Mouse (Mus musculus) embryonic facial prominence, embryonic 14.5 days (tissue): ENCODE measurements around the gene Armc10. TPM values are rescaled to one million over a fixed set of nuclear protein-coding genes. Genes with fewer than 3 reads are reported as not detected.
"Not testable (repeated sequence)": the region's sequence is repeated elsewhere in the genome, so short reads cannot be mapped to it uniquely, and the experiment has no call there.

Experiments
- ATAC-seq: fragments of 200-750 bp; cut with Nextera tagmentation; 2 replicates; pipeline ENCODE4 v1.8.0; 2017; ENCODE audit warnings: low read depth, moderate number of reproducible peaks, moderate TSS enrichment
- DNase-seq: peaks from one replicate; pipeline ENCODE4 v3.0.0-alpha.2; 2015; ENCODE audit warnings: low spot score
- H3K27ac ChIP-seq: fragments of 300-500 bp; sonication (generic); replicated peaks from 2 replicates; pipeline ENCODE4 v1.5.1; 2014; ENCODE audit warnings: low read depth, mild to moderate bottlenecking, low read length, moderate library complexity
- H3K27me3 ChIP-seq: fragments of 300-500 bp; sonication (generic); replicated peaks from 2 replicates; pipeline ENCODE4 v1.6.1; 2014; ENCODE audit warnings: low read length; ENCODE audit not compliant: control insufficient read depth, insufficient read depth
- H3K36me3 ChIP-seq: fragments of 300-500 bp; sonication (generic); 2 replicates; pipeline ENCODE4 v1.6.1; 2014; ENCODE audit warnings: low read length, mixed read lengths; ENCODE audit not compliant: control insufficient read depth, insufficient read depth
- H3K4me1 ChIP-seq: fragments of 300-500 bp; sonication (generic); 2 replicates; pipeline ENCODE4 v1.6.1; 2014; ENCODE audit warnings: antibody characterized with exemption, low read length; ENCODE audit not compliant: control insufficient read depth, insufficient read depth
- H3K4me2 ChIP-seq: fragments of 300-500 bp; sonication (generic); 2 replicates; pipeline ENCODE4 v1.6.1; 2014; ENCODE audit warnings: low read depth, mild to moderate bottlenecking, low read length, moderate library complexity, mixed read lengths
- H3K4me3 ChIP-seq: fragments of 300-500 bp; sonication (generic); 2 replicates; pipeline ENCODE4 v1.5.1; 2014; ENCODE audit warnings: low read depth, mild to moderate bottlenecking, low read length
- H3K9ac ChIP-seq: fragments of 300-500 bp; sonication (generic); 2 replicates; pipeline ENCODE4 v1.6.1; 2014; ENCODE audit warnings: low read depth, mild to moderate bottlenecking, low read length, moderate library complexity, mixed read lengths
- H3K9me3 ChIP-seq: fragments of 300-500 bp; sonication (generic); 2 replicates; pipeline ENCODE4 v1.6.1; 2016; ENCODE audit warnings: low read length; ENCODE audit not compliant: control insufficient read depth
- WGBS: fragments of 180-500 bp; shearing (Covaris S2); extraction: QIAGEN DNeasy Blood & Tissue Kit; methylation state at CpG from one replicate; pipeline ENCODE4 v1.1.7; 2014; 5-methylcytosine and 5-hydroxymethylcytosine counted together
- polyA plus RNA-seq: library from polyadenylated mRNA; unstranded; fragments of >200 nt; fragmentation: Nextera tagmentation; extraction: Ambion mirVana; gene quantifications from 2 replicates; pipeline ENCODE4 v1.2.1, GENCODE M21; 2014

Gene Armc10
- polyA plus RNA-seq, 1 experiment from 2014 or later: 37.1 TPM

GRCm38 (mm10) chr5:21703708-21704107 lies 58.1 kb downstream of the Armc10 start:
- 76% methylated on average over 3 of the region's 3 CpGs for WGBS

DNA sequence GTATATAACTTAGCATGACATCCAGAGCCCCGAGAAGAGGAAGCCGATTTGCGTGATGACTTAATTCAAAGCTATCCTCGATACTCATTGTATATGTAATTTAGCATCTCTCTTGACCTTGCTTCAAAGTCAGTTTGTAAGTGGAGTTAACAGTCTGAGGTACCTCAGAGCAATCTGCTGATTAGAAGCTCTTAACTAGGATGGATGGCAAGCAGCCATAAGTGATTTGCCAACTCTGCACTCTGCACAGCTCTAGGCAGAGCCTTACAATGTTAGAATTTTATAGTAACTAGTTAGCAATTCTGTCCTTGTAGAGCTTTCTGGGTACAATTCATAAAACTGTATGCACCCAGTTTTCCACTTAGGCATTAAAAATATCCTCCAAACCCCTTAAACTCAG lies 60.9 kb downstream of the Armc10 start:
- no peaks in the 10 kb centered on the region for H3K9me3 ChIP-seq
- H3K27ac ChIP-seq: no peak overlapping the region
- H3K36me3 ChIP-seq: no peaks in the 10 kb centered on the region
- no peak overlapping the region for H3K9ac ChIP-seq
- H3K4me2 ChIP-seq: no peak overlapping the region
- H3K27me3 ChIP-seq: no peaks in the 10 kb centered on the region
- no peak overlapping the region for H3K4me3 ChIP-seq
- ATAC-seq: no peak
- H3K4me1 ChIP-seq: no peaks in the 10 kb centered on the region
- 92% methylated on average over 4 of the region's 4 CpGs for whole genome bisulfite sequencing
- no peak for DNase-seq

More at GRCm38 (mm10) chr5:21703708-21704107, 58.1 kb downstream of the Armc10 start:
- Histone ChIP-seq H3K9ac (no peak overlapping the region), H3K27me3 (no peaks in the 10 kb centered on the region), H3K9me3 (no peaks in the 10 kb centered on the region), H3K36me3 (no peaks in the 10 kb centered on the region), H3K4me3 (no peak overlapping the region), H3K4me1 (no peaks in the 10 kb centered on the region), H3K27ac (no peak overlapping the region), H3K4me2 (no peak overlapping the region)
- DNase-seq (no peak), ATAC-seq (no peak)

DNA sequence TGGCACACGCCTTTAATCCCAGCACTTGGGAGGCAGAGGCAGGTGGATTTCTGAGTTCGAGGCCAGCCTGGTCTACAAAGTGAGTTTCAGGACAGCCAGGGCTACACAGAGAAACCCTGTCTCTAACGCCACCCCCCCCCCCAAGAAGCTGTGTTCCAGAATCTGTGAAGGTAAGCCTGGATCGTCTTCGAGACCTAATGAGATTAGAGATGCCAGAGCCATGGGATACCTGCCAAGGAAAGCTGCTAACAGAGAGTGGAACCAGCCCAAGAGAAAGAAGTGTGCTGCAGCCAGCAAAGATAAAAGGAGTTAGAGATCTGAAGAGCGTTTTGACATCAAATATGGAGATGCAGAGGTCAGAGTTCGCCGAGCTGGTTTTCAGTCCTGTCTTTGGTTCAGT lies 62.4 kb downstream of the Armc10 start:
- 86% methylated on average over 8 of the region's 8 CpGs for WGBS
- not testable (repeated sequence) for H3K27ac ChIP-seq, DNase-seq

More for the DNA sequence above, 62.4 kb downstream of the Armc10 start:
- H3K27me3 ChIP-seq, H3K4me1 ChIP-seq, H3K36me3 ChIP-seq, H3K4me2 ChIP-seq, H3K4me3 ChIP-seq, H3K9me3 ChIP-seq, ATAC-seq, H3K9ac ChIP-seq: not testable (repeated sequence)

Other genes with a start within 250 kb of the Armc10 start
- 0.60 and 2.8 TPM in 2 replicates for gene Ccdc146, start 221.1 kb upstream of the Armc10 start, polyA plus RNA-seq
- 6.3 and 6.6 TPM in 2 replicates for gene Fam185a, start 220.9 kb upstream of the Armc10 start, polyA plus RNA-seq
- 138 and 151 TPM in 2 replicates for gene Lrrc17, start 102.3 kb upstream of the Armc10 start, polyA plus RNA-seq
- 0.25 and 0.46 TPM in 2 replicates for gene Fbxl13, start 179 bp upstream of the Armc10 start, polyA plus RNA-seq
- gene Napepld, start 55.6 kb downstream of the Armc10 start, polyA plus RNA-seq: 2.4 and 2.8 TPM in 2 replicates
- 79.4 and 82.3 TPM in 2 replicates for gene Pmpcb, start 91.3 kb downstream of the Armc10 start, polyA plus RNA-seq
- 56.4 and 59.2 TPM in 2 replicates for gene Dnajc2, start 139.4 kb downstream of the Armc10 start, polyA plus RNA-seq
- 161 and 183 TPM in 2 replicates for gene Psmc2, start 139.5 kb downstream of the Armc10 start, polyA plus RNA-seq
- not detected in 2 replicates for gene Slc26a5, start 219.8 kb downstream of the Armc10 start, polyA plus RNA-seq